Mouse (Mus musculus): Measurements from ENCODE around the gene Orai2.

The Orai2 gene

GRCm38 (mm10) chr5:136170512-136171362 is at the start of gene Orai2:
Gene Orai2, minus strand, starts transcription at chr5:136170713.
- peak in 1 of 2 experiments; percentile 75 for DNase-seq (ENCODE audit: low read depth in 1 of 2, low spot score in 2 of 2)

DNA sequence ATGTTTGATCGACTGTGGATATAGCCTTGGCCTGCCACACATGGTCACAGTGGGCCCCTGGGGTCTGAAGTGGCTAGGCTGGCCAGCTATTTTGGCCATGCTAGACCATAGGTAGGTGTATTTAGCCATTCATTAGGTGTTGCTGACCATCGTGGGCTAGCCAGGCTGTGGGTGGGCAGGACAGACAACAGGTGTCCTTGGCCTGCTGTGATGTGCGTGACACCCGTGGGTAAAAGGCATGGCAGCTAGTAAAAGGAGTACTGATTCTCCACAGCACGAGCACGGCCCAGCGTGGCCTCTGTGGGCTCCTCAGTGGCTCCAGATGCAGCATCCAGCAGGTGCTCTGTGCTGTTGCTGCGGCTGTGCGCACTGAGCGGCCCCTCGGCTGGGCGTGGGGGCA is 48.1 kb upstream of the Orai2 start:
- no peak for DNase-seq (ENCODE audit: low read depth in 1 of 2, low spot score in 2 of 2)

DNA sequence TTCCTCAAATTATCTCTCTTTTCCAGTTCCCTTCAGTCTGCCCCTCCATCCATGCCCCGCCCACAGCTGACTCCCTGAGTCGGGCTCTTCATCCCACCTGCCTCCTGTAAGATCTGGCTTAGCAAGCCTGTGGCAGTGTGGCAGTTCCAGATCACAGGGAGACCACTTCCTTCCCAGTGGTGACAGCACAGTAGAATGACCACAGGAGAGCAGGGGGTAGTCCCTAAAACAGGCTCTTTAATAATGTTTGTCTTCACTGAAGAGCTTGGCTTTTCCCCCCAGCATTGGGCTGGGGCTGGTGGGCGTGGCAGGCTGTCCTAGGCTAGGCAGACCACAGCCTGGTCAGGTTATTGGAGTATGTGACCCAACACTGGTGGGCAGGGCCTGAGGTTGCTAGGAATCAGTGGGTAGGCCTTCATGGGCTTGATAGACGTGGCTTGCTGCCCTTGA is 47.4 kb upstream of the Orai2 start:
- peak in 1 of 2 experiments; percentile 41 for DNase-seq (ENCODE audit: low read depth in 1 of 2, low spot score in 2 of 2)

DNA sequence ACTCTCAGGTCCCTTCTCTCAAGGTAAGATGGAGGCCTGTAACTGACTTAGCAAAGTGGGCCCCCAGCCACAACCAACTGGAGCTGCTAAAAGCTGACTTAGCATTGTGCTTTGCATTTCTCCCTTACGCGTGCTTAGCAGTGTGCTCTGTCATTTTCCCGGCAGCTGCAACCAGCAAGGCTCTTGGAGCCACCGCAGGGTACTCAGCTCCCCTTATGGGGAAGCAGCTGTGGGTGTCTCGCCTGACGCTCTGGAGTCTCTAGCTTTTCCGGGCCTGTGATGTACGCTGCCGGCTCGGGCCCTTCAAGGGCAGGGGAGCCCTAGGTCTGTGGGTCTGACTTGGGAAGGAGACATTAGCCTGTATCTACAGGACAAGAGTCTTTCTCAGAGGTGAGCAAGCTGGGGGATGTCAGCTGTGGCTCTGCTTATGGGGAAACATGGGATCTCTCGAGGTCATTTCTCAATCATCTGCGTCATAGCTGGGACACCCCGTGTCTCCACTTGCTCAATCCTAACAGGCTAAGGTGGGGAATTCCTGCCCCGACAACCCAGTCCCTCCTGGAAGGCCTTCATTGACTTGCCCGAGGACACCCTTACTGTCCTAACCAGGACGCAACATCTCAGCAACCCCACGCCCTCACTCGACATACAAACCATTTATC is 46.6 kb upstream of the Orai2 start:
- peak; percentile 75 to 79 for DNase-seq (ENCODE audit: low read depth in 1 of 2, low spot score in 2 of 2)

DNA sequence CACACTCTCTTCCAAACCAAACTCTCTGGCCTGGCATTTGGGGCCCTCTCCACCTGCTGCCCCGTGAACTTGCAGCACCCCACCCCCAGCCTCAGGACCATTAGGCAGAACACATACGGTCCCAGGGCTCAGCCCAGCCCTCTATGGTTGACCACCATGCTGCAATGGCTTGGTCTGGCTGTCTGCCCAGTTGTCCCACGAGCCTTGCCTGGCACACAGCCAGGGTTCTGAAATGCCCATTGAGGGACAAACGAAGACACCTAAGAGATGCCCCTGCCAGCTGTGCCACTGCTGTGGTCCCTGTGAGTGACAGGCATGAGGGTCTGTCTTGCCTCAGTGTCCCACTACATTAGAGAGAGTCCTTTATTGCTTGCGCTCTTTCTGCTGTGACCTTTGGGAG is 45.4 kb upstream of the Orai2 start:
- peak; percentile 61 to 68 for DNase-seq (ENCODE audit: low read depth in 1 of 2, low spot score in 2 of 2)

DNA sequence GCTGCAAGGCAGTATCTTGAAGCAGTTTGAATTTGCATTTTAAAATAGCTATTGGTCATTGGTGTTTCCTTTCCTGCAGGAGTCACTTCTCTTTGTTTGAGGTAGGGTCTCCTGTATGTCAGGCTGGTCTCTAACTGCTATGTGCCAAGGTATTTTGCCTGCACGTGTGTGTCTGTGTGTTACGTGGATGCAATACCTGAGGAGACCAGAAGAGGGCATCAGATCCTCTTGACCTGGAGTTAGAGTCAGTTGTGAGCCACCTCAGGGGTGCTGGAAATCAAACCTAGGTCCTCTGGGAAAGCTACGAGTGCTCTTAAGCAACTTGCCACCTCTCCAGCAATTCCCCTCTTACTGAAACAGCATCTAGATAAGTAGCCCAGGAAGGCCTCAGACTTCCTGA is 44.7 kb upstream of the Orai2 start:
- DNase-seq (ENCODE audit: low read depth in 1 of 2, low spot score in 2 of 2): no peak

- DNase-seq (ENCODE audit: low read depth in 1 of 2, low spot score in 2 of 2): no peak
Observed at GRCm38 (mm10) chr5:136213716-136214115, 43.2 kb upstream of the Orai2 start.

- DNase-seq (ENCODE audit: low read depth in 1 of 2, low spot score in 2 of 2): no peak
Observed at GRCm38 (mm10) chr5:136212716-136213115, 42.2 kb upstream of the Orai2 start.

DNA sequence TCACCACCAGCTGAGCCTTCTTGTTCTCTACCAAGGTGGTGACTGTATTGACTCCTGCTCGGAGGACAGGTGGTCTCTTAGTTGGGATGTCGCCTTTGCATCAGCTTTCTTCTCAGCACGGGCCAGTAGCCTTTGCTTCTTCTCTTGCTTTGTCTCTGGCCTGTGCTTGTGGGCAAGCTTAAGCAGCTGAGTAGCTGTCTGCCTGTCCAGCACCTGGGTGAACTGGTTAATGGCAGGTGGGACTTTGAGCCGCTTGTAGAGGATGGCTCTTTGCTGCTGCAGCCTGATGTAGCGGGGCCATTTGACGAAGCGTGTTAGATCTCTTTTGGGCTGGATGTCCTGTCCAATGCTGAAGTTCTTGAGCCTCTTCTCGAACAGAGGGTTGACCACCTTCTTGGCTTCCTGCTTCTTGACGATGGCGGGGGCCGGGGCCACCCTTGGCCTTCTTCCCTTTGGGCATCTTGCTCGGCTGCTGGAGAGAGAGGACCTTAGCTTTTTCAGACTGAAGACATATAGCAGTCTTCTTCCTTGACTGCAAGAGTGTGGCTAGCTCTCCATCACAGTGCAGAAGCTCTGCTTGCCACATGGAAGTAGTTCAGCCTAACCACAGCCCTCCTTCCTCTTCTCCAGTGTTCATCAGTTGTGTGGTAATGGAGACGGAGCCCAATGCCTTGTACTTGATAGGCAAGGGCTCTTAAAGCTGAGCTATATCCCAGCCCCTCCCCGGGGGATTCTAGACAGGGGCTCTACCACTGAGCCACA is 41.0 kb upstream of the Orai2 start:
- peak in 1 of 2 experiments; percentile 50 for DNase-seq (ENCODE audit: low read depth in 1 of 2, low spot score in 2 of 2)

- no peak for DNase-seq (ENCODE audit: low read depth in 1 of 2, low spot score in 2 of 2)
Observed at GRCm38 (mm10) chr5:136210549-136210948, 40.0 kb upstream of the Orai2 start.

DNA sequence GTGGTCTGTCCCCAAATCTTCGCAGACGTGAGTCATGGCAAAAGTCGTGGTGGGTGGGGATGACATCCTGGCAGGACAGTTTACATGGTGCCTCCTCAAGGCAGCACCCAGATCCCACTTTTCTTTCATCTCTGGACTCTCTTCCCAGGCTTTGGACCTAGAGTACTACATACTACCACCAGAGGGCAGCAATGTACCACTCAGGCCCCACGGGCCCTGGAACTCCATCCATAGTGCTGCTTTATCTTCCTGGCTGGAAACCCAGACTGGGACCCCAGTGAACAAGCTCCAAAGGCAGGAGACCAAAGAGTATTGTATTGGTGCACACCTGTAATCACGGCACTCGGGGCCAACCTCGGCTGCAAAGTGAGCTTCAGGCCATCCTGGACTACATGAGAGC is 31.3 kb upstream of the Orai2 start:
- no peak for DNase-seq (ENCODE audit: low read depth in 1 of 2, low spot score in 2 of 2)

DNA sequence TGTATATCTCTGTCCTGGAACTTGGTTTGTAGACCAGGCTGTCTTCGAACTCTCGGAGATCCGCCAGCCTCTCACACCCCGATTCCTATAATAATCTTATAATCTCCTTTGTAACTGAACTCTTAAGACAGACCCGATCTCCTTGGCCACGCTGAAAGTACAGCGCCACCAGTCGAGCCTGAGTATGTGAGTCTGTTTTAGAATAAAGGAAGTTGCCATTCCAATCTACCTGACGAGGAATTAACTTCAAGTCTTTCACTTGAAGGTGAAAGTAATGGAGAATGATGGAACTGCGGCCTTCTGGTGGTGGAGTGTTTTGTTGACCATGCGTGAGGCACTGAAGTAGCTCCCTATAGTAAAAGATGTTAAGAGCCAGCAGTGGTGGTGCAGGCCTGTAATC is 29.0 kb upstream of the Orai2 start:
- no peak for DNase-seq (ENCODE audit: low read depth in 1 of 2, low spot score in 2 of 2)

GRCm38 (mm10) chr5:136198474-136199391 is 28.2 kb upstream of the Orai2 start, which contains the start of gene Prkrip1:
Gene Prkrip1, minus strand, starts transcription at chr5:136198963.
- DNase-seq (ENCODE audit: low read depth in 1 of 2, low spot score in 2 of 2): peak; percentile 83 to 92

DNA sequence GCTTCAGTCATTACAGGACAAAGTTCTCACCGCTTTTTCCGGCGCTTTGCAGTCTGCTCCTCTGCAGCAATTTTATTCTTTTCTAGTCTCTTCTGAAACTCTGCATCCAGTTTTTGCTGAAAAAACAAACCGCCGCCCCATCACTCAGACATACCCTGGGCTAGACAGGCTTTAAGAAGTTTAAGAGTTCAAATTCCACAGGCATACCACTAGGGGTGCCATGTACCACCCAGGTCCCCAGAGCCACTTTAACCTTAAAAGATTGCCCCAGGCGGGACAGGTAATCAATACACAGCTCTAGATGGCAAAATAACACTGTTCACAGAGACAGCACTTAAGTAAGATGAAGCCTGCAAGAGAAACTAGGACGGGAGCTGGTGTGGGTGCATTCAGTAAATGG is 21.4 kb upstream of the Orai2 start:
- DNase-seq (ENCODE audit: low read depth in 1 of 2, low spot score in 2 of 2): no peak

GRCm38 (mm10) chr5:136186723-136187122 is 16.2 kb upstream of the Orai2 start:
- DNase-seq (ENCODE audit: low read depth in 1 of 2, low spot score in 2 of 2): peak in 1 of 2 experiments; percentile 41

GRCm38 (mm10) chr5:136183766-136184165 is 13.3 kb upstream of the Orai2 start:
- no peak for DNase-seq (ENCODE audit: low read depth in 1 of 2, low spot score in 2 of 2)

GRCm38 (mm10) chr5:136182830-136183229 is 12.3 kb upstream of the Orai2 start:
- no peak for DNase-seq (ENCODE audit: low read depth in 1 of 2, low spot score in 2 of 2)

DNA sequence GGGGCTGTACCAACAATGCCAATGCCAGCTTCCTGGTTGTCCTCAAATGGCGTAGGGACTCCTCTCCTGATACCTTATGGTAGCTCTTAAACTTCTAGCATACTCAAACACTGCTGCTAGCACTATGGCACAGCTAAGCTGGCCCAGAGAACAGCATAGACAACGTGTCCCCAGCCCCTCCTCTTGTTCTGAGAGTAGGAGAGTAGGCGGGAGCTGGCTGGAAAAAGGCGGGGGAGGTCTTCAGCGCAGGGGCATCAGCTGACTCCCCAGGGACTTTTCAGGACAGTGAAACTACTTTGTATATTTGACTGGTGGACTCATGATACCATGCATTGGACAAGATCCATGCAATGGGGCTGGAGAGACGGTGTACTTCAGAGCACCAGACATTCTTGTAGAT is 11.5 kb upstream of the Orai2 start:
- DNase-seq (ENCODE audit: low read depth in 1 of 2, low spot score in 2 of 2): no peak

GRCm38 (mm10) chr5:136181197-136181596 is 10.7 kb upstream of the Orai2 start:
- DNase-seq (ENCODE audit: low read depth in 1 of 2, low spot score in 2 of 2): no peak

- DNase-seq (ENCODE audit: low read depth in 1 of 2, low spot score in 2 of 2): no peak
Observed at GRCm38 (mm10) chr5:136179594-136179993, 9.1 kb upstream of the Orai2 start.

Measured in monocyte, adult 2 months (primary cell).